Mouse (Mus musculus): Measurements from ENCODE around the gene Syngr3. TPM values are rescaled to one million over a fixed set of nuclear protein-coding genes. Genes with fewer than 3 reads are reported as not detected.
"Not testable (repeated sequence)": the region's sequence is repeated elsewhere in the genome, so short reads cannot be mapped to it uniquely, and the experiment has no call there.

The Syngr3 gene
- total and polyA plus RNA-seq, 3 experiments = 0.32 to 3.9 (median 0.33) TPM

GRCm38 (mm10) chr17:24722220-24722924, 32.6 kb upstream of the Syngr3 start:
- peak; percentile 54 for DNase-seq (ENCODE audit: extremely low read depth)
- H3K4me1 ChIP-seq (ENCODE audit: control insufficient read depth in 1 of 2, insufficient read depth in 2 of 2) = peaks cover 5 to 28% of the 10 kb centered on the region in 2 experiments; a peak in 3 of 4 replicates
- peak overlapping the region; percentile 75 for H3K9ac ChIP-seq (ENCODE audit: insufficient read depth, low read depth)
- peaks cover 29 to 34% of the 10 kb centered on the region in 2 experiments for H3K36me3 ChIP-seq (replicated peaks in 1 of 2; ENCODE audit: control insufficient read depth in 1 of 2, insufficient read depth in 1 of 2, low read length in 1 of 2)
- dilution Hi-C loops (cut with MboI; ENCODE audit: extremely low pct_ligation_motif_present, extremely low pct_unique_long_range_greater_than_20kb, low sequenced_read_pairs) (no loop called here), in situ Hi-C loops (cut with MboI; ENCODE audit: low pct_ligation_motif_present, low pct_unique_long_range_greater_than_20kb, low sequenced_read_pairs) (no loop called here)
- peak overlapping the region; percentile 2; the same call in 1 of the 2 replicates for H3K27ac ChIP-seq (ENCODE audit: insufficient read depth, low read depth)
- no peaks in the 10 kb centered on the region for H3K27me3 ChIP-seq (replicated peaks)
- H3K4me2 ChIP-seq (ENCODE audit: insufficient read depth, low read depth, poor library complexity, severe bottlenecking) = peak overlapping the region; percentile 98
- peaks cover 47% of the 10 kb centered on the region for H3K79me2 ChIP-seq (replicated peaks; ENCODE audit: control insufficient read depth, extremely low read depth, insufficient read depth, poor library complexity, severe bottlenecking)
- no peak for TF ChIP-seq RAD21 (IDR thresholded peaks at IDR 0.05; ENCODE audit: low read depth, low read length)
- TF ChIP-seq ZNF384 (IDR thresholded peaks at IDR 0.05; ENCODE audit: low read depth, low read length) = no peak
- no peak for TF ChIP-seq BHLHE40 (IDR thresholded peaks at IDR 0.05; ENCODE audit: low read depth, low read length)
- no peak for TF ChIP-seq ZKSCAN1 (IDR thresholded peaks at IDR 0.05; ENCODE audit: borderline replicate concordance, low read depth, low read length)
- TF ChIP-seq IRF4 (IDR thresholded peaks at IDR 0.05; ENCODE audit: low read depth, low read length) = no peak
- no peak for TF ChIP-seq MAX (IDR thresholded peaks at IDR 0.05; ENCODE audit: low read length)
- TF ChIP-seq CHD1 (IDR thresholded peaks at IDR 0.05; ENCODE audit: low read depth, low read length) = peak; percentile 66; the same call in 1 of the 2 replicates
- TF ChIP-seq PAX5 (IDR thresholded peaks at IDR 0.05; ENCODE audit: low read length) = no peak
- TF ChIP-seq USF2 (conservative IDR thresholded peaks at IDR 0.05; ENCODE audit: low read depth, low read length) = no peak; the same call in 1 of the 2 replicates
- no peak for TF ChIP-seq JUN (IDR thresholded peaks at IDR 0.05; ENCODE audit: insufficient read depth, low read depth, low read length)
- TF ChIP-seq NRF1 (IDR thresholded peaks at IDR 0.05; ENCODE audit: low read depth, low read length) = 0 out of 2 replicates have a peak, but pooled peaks have one; percentile 10
- TF ChIP-seq UBTF (IDR thresholded peaks at IDR 0.05; ENCODE audit: low read depth, low read length) = no peak
- TF ChIP-seq CHD2 (IDR thresholded peaks at IDR 0.05; ENCODE audit: low read length) = peak; percentile 20; the same call in 1 of the 2 replicates
- no peak for TF ChIP-seq ELF1 (IDR thresholded peaks at IDR 0.05; ENCODE audit: low read depth, low read length)
- no peak for TF ChIP-seq KAT2A (IDR thresholded peaks at IDR 0.05; ENCODE audit: insufficient replicate concordance, low read length)
- no peak for TF ChIP-seq SIN3A (IDR thresholded peaks at IDR 0.05; ENCODE audit: low read length)
- no peak for TF ChIP-seq TCF12 (IDR thresholded peaks at IDR 0.05; ENCODE audit: low read depth, low read length)
- TF ChIP-seq MAZ (IDR thresholded peaks at IDR 0.05; ENCODE audit: low read depth, low read length) = 0 out of 2 replicates have a peak, but pooled peaks have one; percentile 31
- TF ChIP-seq USF1 (IDR thresholded peaks at IDR 0.05; ENCODE audit: low read depth, low read length) = no peak
- TF ChIP-seq ZMIZ1 (IDR thresholded peaks at IDR 0.05; ENCODE audit: low read depth, low read length) = peak; percentile 83; the same call in 1 of the 2 replicates
- no peak for TF ChIP-seq SMC3 (IDR thresholded peaks at IDR 0.05; ENCODE audit: low read depth, low read length)
- TF ChIP-seq EP300 (IDR thresholded peaks at IDR 0.05; ENCODE audit: low read length) = no peak
- TF ChIP-seq TBP (conservative IDR thresholded peaks at IDR 0.05; ENCODE audit: low read depth, low read length) = no peak
- TF ChIP-seq JUND (conservative IDR thresholded peaks at IDR 0.05; ENCODE audit: low read depth, low read length) = no peak
- no peak for TF ChIP-seq CTCF (conservative IDR thresholded peaks at IDR 0.05 in 1 of 2, IDR thresholded peaks at IDR 0.05 in 1 of 2; ENCODE audit: low read depth in 2 of 2, low read length in 2 of 2)
- TF ChIP-seq POLR2A (IDR thresholded peaks at IDR 0.05; ENCODE audit: low read depth, low read length) = peak; percentile 63
- TF ChIP-seq ETS1 (conservative IDR thresholded peaks at IDR 0.05; ENCODE audit: low read depth, low read length) = no peak
- no peak for TF ChIP-seq RCOR1 (conservative IDR thresholded peaks at IDR 0.05; ENCODE audit: low read depth, low read length)
- peak; percentile 98 for TF ChIP-seq POLR2AphosphoS2 (IDR thresholded peaks at IDR 0.05; ENCODE audit: low read depth, low read length)
- H3K9me3 ChIP-seq (replicated peaks; ENCODE audit: low read length) = no peaks in the 10 kb centered on the region
- peak overlapping the region; percentile 20 to 64 (median 28) for H3K4me3 ChIP-seq (replicated peaks in 1 of 3; ENCODE audit: low read depth in 2 of 3, low read length in 2 of 3, poor library complexity in 1 of 3)

- 0 out of 2 replicates have a peak overlapping the region, but pooled peaks have one; percentile 15 for H3K27ac ChIP-seq (ENCODE audit: insufficient read depth, low read depth)
These were observed 31.7 kb upstream of the Syngr3 start for GRCm38 (mm10) chr17:24721383-24721955.

More at GRCm38 (mm10) chr17:24721383-24721955, 31.7 kb upstream of the Syngr3 start:
- peaks cover 47% of the 10 kb centered on the region for H3K79me2 ChIP-seq (replicated peaks; ENCODE audit: control insufficient read depth, extremely low read depth, insufficient read depth, poor library complexity, severe bottlenecking)
- DNase-seq (ENCODE audit: extremely low read depth); H3K27me3 ChIP-seq (replicated peaks); in situ Hi-C loops (cut with MboI; ENCODE audit: low pct_ligation_motif_present, low pct_unique_long_range_greater_than_20kb, low sequenced_read_pairs); dilution Hi-C loops (cut with MboI; ENCODE audit: extremely low pct_ligation_motif_present, extremely low pct_unique_long_range_greater_than_20kb, low sequenced_read_pairs); H3K9me3 ChIP-seq (replicated peaks; ENCODE audit: low read length): not testable (repeated sequence)
- peak overlapping the region; percentile 98 for H3K4me2 ChIP-seq (ENCODE audit: insufficient read depth, low read depth, poor library complexity, severe bottlenecking)
- H3K9ac ChIP-seq (ENCODE audit: insufficient read depth, low read depth) = peak overlapping the region; percentile 75
- peak overlapping the region; percentile 52 to 65 (median 64) for H3K4me3 ChIP-seq (replicated peaks in 1 of 3; ENCODE audit: low read depth in 2 of 3, low read length in 2 of 3, poor library complexity in 1 of 3)
- peaks cover 5 to 31% of the 10 kb centered on the region in 2 experiments; a peak in 3 of 4 replicates for H3K4me1 ChIP-seq (ENCODE audit: control insufficient read depth in 1 of 2, insufficient read depth in 2 of 2)
- peaks cover 29 to 43% of the 10 kb centered on the region in 2 experiments for H3K36me3 ChIP-seq (replicated peaks in 1 of 2; ENCODE audit: control insufficient read depth in 1 of 2, insufficient read depth in 1 of 2, low read length in 1 of 2)
